Comparison of ENCODE assay signal across 11 mouse cellular contexts in the genomic region with DNA sequence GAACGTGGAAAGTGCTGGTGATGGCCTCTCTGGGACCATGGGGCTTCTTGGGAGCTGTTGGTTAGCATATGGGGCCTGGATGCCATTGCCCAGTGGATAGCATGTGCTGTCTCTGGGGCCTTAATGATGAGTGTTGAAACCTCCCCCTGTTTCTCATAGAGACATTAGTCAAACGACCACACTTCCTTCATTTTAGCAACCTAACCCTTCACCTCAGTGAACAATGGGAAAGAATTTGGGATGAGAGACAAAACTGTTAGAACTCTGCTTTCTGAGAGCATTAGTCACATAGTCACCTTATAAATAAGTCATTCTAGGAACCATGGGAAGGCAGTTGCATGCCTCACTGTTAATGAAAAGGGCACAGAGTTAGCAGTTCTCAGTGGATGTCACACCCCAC. TPM values are rescaled to one million over a fixed set of nuclear protein-coding genes. Genes with fewer than 3 reads are reported as not detected.
DNase-seq lines count a peak whose midpoint lies in the region; ATAC-seq and TF ChIP-seq lines count a peak whose summit lies in the region.
"Had no signal": no experiment of that assay in that cellular context is flagged by ENCODE, and none has a peak within 500 bp of the region (broad histone marks: within the 10 kb centered on the region; RNA-seq: fewer than 3 reads in every experiment).

No protein-coding gene starts in this region.

- no peaks in the 10 kb centered on the region for H3K79me2 ChIP-seq in heart, adult 2 months (replicated peaks; ENCODE audit: control insufficient read depth, insufficient read depth, low read length)

- H3K9me3 ChIP-seq in heart, embryonic 16.5 days (replicated peaks; ENCODE audit: control insufficient read depth, low read length) = no peaks in the 10 kb centered on the region
- H3K9me3 ChIP-seq in intestine, postnatal 0 days (ENCODE audit: control insufficient read depth) = no peaks in the 10 kb centered on the region

- no peak overlapping the region for H3K9ac ChIP-seq in heart, embryonic 16.5 days (ENCODE audit: low read length)
- H3K9ac ChIP-seq in heart, adult 2 months (ENCODE audit: low read depth, low read length) = no peak overlapping the region
- H3K9ac ChIP-seq in intestine, postnatal 0 days (ENCODE audit: low read depth, low read length) = no peak overlapping the region

- no peak overlapping the region for H3K27ac ChIP-seq in heart, embryonic 16.5 days (ENCODE audit: low read length)
- no peak overlapping the region for H3K27ac ChIP-seq in heart, adult 2 months
- H3K27ac ChIP-seq in bone marrow macrophage, adult 2 months (ENCODE audit: insufficient read depth, low read depth, low read length) = no peak overlapping the region
- H3K27ac ChIP-seq in intestine, postnatal 0 days (ENCODE audit: low read depth, low read length) = no peak overlapping the region

- no peaks in the 10 kb centered on the region for H3K27me3 ChIP-seq in heart, embryonic 16.5 days (ENCODE audit: control insufficient read depth, insufficient read depth, low read length)
- no peaks in the 10 kb centered on the region for H3K27me3 ChIP-seq in heart, adult 2 months (ENCODE audit: control insufficient read depth, insufficient read depth, low read length)
- no peaks in the 10 kb centered on the region for H3K27me3 ChIP-seq in intestine, postnatal 0 days (replicated peaks; ENCODE audit: control insufficient read depth, insufficient read depth, low read length)

- no peak for ATAC-seq in heart, embryonic 16.5 days (replicated peaks; ENCODE audit: extremely low read depth, insufficient read depth, low FRiP score)
- no peak for ATAC-seq in intestine, postnatal 0 days

- 39% methylated on average over 2 of the region's 2 CpGs for WGBS in heart, embryonic 16.5 days
- 45% methylated on average over 2 of the region's 2 CpGs for WGBS in heart, adult 2 months
- 33% methylated on average over 2 of the region's 2 CpGs for WGBS in intestine, postnatal 0 days

- no peak for TF ChIP-seq POLR2A in heart, adult 2 months (IDR thresholded peaks at IDR 0.05; ENCODE audit: insufficient read depth, low read depth, low read length)
- no peak for TF ChIP-seq POLR2A in bone marrow macrophage, adult 2 months (IDR thresholded peaks at IDR 0.05; ENCODE audit: borderline replicate concordance, low read depth, low read length)

- DNase-seq in heart, adult 2 months = no peak
- DNase-seq in 416B (ENCODE audit: low read depth) = peak; percentile 51
- DNase-seq in adrenal gland, adult 2 months = no peak
- no peak for DNase-seq in retina, embryonic 14.5 days (ENCODE audit: low spot score)
- no peak for DNase-seq in gastrocnemius, adult 18-20 months (ENCODE audit: low spot score)
- DNase-seq: cerebellum, adult 11-12 months; gastrocnemius, postnatal 36 days; layer of hippocampus, postnatal 36 days had no signal

- intact Hi-C loops in heart, adult 2 months (cut with DNase I) = loop anchor here (10.0 kb wide), 1 partner anchor 125 kb away; no protein-coding TSS in a partner anchor

- TF ChIP-seq EP300 in heart, adult 2 months (IDR thresholded peaks at IDR 0.05; ENCODE audit: insufficient read depth, low read depth, low read length) = no peak

- no peak for TF ChIP-seq CTCF in heart, adult 2 months (IDR thresholded peaks at IDR 0.05)
- no peak for TF ChIP-seq CTCF in bone marrow macrophage, adult 2 months (IDR thresholded peaks at IDR 0.05; ENCODE audit: low read depth, low read length)
- no peak for TF ChIP-seq CTCF in intestine, postnatal 0 days (IDR thresholded peaks at IDR 0.05; ENCODE audit: low read depth)

- peaks cover 2% of the 10 kb centered on the region; the same call in 1 of the 2 replicates for H3K4me1 ChIP-seq in heart, embryonic 16.5 days (ENCODE audit: control insufficient read depth, insufficient read depth, low read length)
- no peaks in the 10 kb centered on the region for H3K4me1 ChIP-seq in heart, adult 2 months (ENCODE audit: control insufficient read depth, insufficient read depth, low read length)
- peaks cover 6% of the 10 kb centered on the region for H3K4me1 ChIP-seq in bone marrow macrophage, adult 2 months (ENCODE audit: control insufficient read depth, insufficient read depth, low read length)
- H3K4me1 ChIP-seq in intestine, postnatal 0 days (replicated peaks; ENCODE audit: control insufficient read depth, insufficient read depth, low read length) = 0 out of 2 replicates have a peak, but pooled peaks cover 7% of the 10 kb centered on the region

- peak overlapping the region; percentile 91; the same call in 1 of the 2 replicates for H3K4me2 ChIP-seq in heart, embryonic 16.5 days (ENCODE audit: low read depth, low read length)
- peak overlapping the region; percentile 95 for H3K4me2 ChIP-seq in intestine, postnatal 0 days (replicated peaks; ENCODE audit: low read depth)

- H3K4me3 ChIP-seq in heart, embryonic 16.5 days (ENCODE audit: low read length) = no peak overlapping the region
- no peak overlapping the region for H3K4me3 ChIP-seq in heart, adult 2 months
- peak overlapping the region; percentile 91; the same call in 1 of the 2 replicates for H3K4me3 ChIP-seq in bone marrow macrophage, adult 2 months (ENCODE audit: insufficient read depth, low read length)
- peak overlapping the region; percentile 74 for H3K4me3 ChIP-seq in intestine, postnatal 0 days (ENCODE audit: low read depth, low read length)

- H3K36me3 ChIP-seq in heart, embryonic 16.5 days (ENCODE audit: control insufficient read depth, insufficient read depth) = no peaks in the 10 kb centered on the region
- H3K36me3 ChIP-seq in heart, adult 2 months (ENCODE audit: control insufficient read depth, insufficient read depth, low read length) = no peaks in the 10 kb centered on the region
- H3K36me3 ChIP-seq in intestine, postnatal 0 days (ENCODE audit: control insufficient read depth, insufficient read depth) = no peaks in the 10 kb centered on the region

RNA-seq across cellular contexts. Expression of a gene that starts 1.9 kb away (rescaled TPM):
- 13.4 and 13.7 TPM in 2 replicates for polyA plus RNA-seq in heart, embryonic 16.5 days (2015; fragmentation: Nextera tagmentation; extraction: Ambion mirVana)
- 10 to 100 TPM; 13.1 to 16.0 TPM for total RNA-seq in heart, adult 2 months (2021)
- 8.7 and 10.1 TPM in 2 replicates for polyA plus RNA-seq in heart, adult 2 months (2012; rRNA removed)
- 6.5 and 6.9 TPM in 2 replicates for polyA plus RNA-seq in bone marrow macrophage, adult 2 months (2012; ENCODE audit: insufficient read depth, insufficient read length, missing spikeins)
- polyA plus RNA-seq in intestine, postnatal 0 days (2015; fragmentation: Nextera tagmentation; extraction: Ambion mirVana) = 26.0 and 26.2 TPM in 2 replicates
- total RNA-seq in adrenal gland, adult 2 months (2021) = 100 to 1,000 TPM; 102 to 130 TPM
- polyA plus RNA-seq in adrenal gland, adult 2 months (2012; rRNA removed) = 10.2 and 11.7 TPM in 2 replicates
- 100 to 1,000 TPM; 151 to 203 TPM for total RNA-seq in gastrocnemius, adult 18-20 months (2021)

Comparison
In these comparisons a context has a peak if more than half of its experiments do, and no peak if none do; other contexts are left out.
1. H3K4me3 ChIP-seq: peak in bone marrow macrophage, adult 2 months (single experiment) and intestine, postnatal 0 days (single experiment); none in heart, embryonic 16.5 days (single experiment) and heart, adult 2 months (single experiment).